Mouse (Mus musculus) frontal cortex, adult 2 months (tissue): Measurements from ENCODE around the gene Pla2g5. TPM values are rescaled to one million over a fixed set of nuclear protein-coding genes. Genes with fewer than 3 reads are reported as not detected.
A peak's percentile ranks its signal among the peaks of the same experiment; 100 is the strongest.
"Not testable (repeated sequence)": the region's sequence is repeated elsewhere in the genome, so short reads cannot be mapped to it uniquely, and the experiment has no call there.

Experiments
- DNase-seq, 2 experiments: peaks; one replicate each; pipeline ENCODE4 v3.0.0; 2022; ENCODE audit warnings: low spot score in 1 of 2; ENCODE audit errors: extremely low spot score in 1 of 2
- polyA plus RNA-seq: library from polyadenylated mRNA; depleted of rRNA; stranded (reverse); fragments of >200 nt; gene quantifications from 2 replicates; pipeline ENCODE4 v1.2.3, GENCODE M21; 2012

The Pla2g5 gene
- polyA plus RNA-seq, 1 experiment = 6.4 TPM

DNA sequence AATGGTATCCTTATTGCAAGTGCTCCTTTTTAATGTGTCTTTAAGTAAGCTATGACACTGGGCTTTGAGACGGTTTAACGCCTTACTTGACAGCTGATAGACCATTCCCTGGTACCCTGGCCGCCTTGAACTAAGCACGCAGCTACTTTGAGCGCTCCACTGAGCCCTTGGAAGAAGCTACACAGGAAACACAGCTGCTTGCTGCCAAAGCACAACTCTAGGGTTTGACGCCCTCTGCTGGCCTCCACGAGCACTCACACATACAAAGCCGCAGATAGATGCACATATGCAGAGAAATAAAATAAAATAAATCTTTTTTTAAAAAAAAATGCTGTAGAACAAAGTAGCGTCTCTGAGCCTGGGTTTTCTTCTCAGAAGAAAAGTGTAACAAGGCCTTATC is 4.0 kb downstream of the Pla2g5 start:
- DNase-seq = no peak

GRCm38 (mm10) chr4:138858446-138858845 is 4.8 kb downstream of the Pla2g5 start:
- DNase-seq = peak in 1 of 2 experiments; percentile 59

- DNase-seq = no peak
These were observed 5.7 kb downstream of the Pla2g5 start for GRCm38 (mm10) chr4:138857576-138857975.

DNA sequence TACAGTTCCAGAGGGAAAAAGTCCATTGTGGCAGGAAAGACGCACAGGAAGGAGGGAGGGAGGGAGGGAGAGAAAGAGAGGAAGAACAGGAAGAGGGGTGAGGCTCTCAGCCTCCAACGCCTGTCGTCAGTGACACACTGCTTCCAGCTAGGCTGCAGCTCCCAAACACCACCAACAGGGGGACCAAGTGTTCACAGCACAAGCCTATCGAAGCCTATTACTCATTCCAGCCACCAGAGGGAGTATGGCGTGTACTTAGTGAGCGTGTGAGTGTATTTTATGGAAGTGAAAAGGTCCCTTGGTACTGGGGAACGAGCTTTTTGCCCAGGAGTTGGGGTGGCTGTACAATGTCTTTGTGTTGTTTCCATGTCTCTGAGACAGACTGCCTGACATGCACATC is 6.8 kb downstream of the Pla2g5 start:
- peak in 1 of 2 experiments; percentile 87 for DNase-seq

DNA sequence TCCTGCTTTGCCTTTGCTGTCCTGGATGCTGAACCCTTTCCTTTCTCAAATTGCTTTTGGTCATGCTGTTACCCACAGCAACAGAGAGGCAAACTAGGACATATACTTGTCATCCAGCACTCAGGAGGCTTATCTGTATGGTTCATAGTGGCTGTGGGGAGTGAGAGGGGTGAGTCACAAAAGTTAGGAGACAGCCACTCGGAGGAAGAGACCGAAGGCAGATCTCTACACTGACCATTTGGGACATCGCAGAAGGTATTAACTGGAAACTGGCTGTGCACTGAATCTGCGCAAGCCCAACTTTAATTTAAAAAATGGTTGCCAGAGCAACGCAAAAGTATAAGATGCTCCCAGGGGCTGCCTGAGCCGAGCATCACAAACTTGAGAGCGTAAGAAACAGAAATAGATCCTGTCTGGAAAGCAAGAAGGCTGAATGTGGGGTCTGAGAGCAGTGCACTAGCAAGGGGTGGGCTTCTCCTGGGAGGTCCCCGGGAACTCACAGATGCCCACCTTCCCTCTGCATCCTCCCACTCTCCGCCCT is 8.1 kb downstream of the Pla2g5 start:
- DNase-seq = peak in 1 of 2 experiments; percentile 55

GRCm38 (mm10) chr4:138852961-138853360 is 10.3 kb downstream of the Pla2g5 start:
- DNase-seq = no peak

DNA sequence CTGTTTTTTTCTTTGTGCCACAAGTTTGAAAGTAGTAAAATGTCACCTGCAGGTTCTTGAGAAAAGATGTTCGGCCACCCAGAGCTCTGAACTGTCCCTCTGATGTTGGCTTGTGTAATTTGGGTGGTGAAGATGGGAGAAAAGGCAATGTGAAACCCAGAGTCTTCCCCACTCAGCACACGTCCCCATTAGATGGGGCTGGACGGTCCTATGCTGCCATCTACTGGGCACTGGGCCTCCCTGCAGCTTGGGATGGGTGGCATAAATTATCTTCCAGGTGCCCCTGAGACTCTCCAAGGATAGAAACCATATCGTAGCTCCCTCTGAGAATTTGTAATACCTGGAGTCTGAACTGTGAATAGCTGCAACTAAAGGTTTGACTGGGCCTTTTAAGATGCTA is 11.8 kb downstream of the Pla2g5 start:
- peak; percentile 65 to 93 for DNase-seq

GRCm38 (mm10) chr4:138841386-138841785 is 21.9 kb downstream of the Pla2g5 start:
- peak; percentile 83 to 94 for DNase-seq

- no peak for DNase-seq
These were observed 22.6 kb downstream of the Pla2g5 start for GRCm38 (mm10) chr4:138840726-138841125.

- DNase-seq = no peak
These were observed 23.5 kb downstream of the Pla2g5 start for GRCm38 (mm10) chr4:138839806-138840205.

DNA sequence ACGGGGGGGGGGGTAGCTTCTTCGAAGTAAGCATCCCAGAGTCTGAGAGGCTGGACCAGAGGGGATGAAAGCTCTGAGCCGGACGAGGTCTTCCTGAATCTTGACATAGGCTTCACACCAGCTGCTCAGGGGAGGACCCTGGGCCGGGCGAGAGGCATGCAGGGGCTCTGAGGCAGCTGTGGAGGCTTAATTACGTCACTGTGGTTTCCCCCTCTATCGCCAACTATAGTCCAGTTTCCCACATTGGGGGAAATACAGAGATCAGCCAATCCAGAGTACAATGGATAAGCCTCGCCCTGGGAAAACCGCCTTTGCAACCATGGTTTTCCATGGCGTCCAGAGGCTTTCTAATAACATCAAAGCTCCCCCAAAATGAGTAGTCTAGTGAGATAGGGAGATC is 36.1 kb downstream of the Pla2g5 start:
- no peak for DNase-seq

- DNase-seq = no peak
These were observed 37.3 kb downstream of the Pla2g5 start for GRCm38 (mm10) chr4:138825751-138826567.

DNA sequence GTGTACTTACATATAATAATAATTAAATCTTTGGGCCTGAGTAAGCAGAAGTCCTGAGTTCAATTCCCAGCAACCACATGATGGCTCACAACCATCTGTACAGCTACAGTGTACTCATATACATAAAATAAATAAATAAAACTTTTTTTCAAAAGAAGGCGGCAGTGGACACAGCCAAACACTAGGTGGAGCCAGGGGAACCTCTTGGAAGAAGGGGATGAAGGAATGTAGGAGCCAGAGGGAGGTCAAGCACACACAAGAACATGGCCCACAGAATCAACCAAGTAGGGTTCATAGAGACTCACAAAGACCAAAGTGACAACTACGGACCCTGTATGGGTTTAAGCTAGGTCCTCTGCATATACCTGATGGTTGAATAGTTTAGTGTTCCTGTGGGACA is 38.6 kb downstream of the Pla2g5 start:
- DNase-seq = peak in 1 of 2 experiments; percentile 47

DNA sequence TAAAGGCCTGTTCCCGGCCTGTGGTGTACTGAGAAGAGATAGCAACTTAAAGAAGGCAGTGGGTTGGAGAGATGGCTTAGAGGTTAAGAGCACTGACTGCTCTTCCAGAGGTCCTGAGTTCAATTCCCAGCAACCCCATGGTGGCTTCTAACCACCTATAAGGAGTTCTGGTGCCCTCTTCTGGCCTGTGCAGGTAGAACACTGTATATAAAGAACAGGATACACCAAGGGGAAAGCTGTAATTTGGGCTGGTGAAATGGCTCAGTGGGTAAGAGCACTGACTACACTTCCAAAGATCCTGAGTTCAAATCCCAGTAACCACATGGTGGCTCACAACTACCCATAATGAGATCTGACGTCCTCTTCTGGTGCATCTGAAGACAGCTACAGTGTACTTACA is 39.1 kb downstream of the Pla2g5 start:
- not testable (repeated sequence) for DNase-seq

DNA sequence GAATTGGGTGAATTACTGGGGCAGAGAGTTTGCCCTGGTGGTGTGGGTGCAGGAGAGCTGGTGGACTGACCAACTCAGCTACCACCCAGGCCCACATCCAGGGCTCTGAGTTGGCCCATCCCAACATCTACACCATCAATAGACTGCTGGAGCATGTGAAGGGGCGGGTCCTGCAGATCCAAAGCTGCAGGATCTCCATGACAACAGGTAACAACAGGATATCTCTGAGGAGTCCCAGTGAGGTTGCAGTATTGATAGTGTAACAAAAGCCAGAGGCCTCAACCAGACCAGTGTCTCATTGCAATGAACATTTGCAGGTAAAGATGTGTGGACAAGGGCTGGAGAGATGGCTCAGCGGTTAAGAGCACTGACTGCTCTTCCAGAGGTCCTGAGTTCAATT is 42.2 kb downstream of the Pla2g5 start:
- DNase-seq = no peak

DNA sequence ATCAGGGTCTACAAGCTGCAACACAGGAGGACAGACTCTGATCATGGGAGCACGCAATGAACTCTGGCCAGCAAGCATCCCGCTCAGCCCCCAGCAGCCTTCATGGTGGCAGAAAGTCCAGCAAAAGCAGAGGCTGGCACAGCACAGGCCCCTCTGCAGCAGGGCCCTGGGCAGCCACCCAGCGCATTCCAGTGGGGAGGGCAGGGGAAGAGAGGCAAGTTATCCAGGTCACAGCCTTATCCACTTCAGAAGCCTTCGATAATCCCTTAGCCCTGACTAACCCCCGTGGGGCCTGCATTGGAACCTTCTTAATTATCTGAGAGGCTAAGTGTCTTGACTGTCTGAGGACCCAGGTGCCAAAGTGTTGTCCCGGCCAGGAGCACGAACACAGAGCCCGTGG is 44.2 kb downstream of the Pla2g5 start:
- DNase-seq = no peak

DNA sequence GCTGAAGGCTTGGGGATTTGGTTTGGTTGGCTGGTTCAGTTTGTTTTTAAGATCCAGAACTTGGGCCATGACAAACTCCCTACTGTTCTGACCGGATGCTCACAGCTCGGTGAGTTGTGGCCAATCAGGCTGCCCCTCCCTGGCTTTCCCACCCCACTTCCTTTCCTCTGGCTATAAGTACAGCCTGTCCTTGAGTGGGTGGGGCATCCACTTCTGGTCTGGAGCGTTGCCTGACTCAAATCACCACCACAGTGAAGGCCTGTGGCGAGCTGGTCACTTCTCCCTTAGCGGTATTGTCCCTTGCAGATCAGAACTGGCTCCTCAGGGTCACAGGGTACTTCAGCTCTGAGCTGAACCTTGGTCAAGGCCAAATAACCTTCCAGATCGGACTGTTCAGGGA is 45.5 kb downstream of the Pla2g5 start:
- DNase-seq = no peak

- no peak for DNase-seq
These were observed 47.1 kb downstream of the Pla2g5 start for GRCm38 (mm10) chr4:138816166-138816565.

- no peak for DNase-seq
These were observed 56.3 kb downstream of the Pla2g5 start for GRCm38 (mm10) chr4:138806920-138807541.

- DNase-seq = no peak
These were observed 57.1 kb downstream of the Pla2g5 start for GRCm38 (mm10) chr4:138806160-138806559.

GRCm38 (mm10) chr4:138805248-138805647 is 58.0 kb downstream of the Pla2g5 start:
- DNase-seq = no peak

- DNase-seq = no peak
These were observed 60.4 kb downstream of the Pla2g5 start for GRCm38 (mm10) chr4:138802917-138803316.
